Mouse (Mus musculus) forebrain, embryonic 12.5 days (tissue): Measurements from ENCODE around the gene Cdt1. TPM values are rescaled to one million over a fixed set of nuclear protein-coding genes. Genes with fewer than 3 reads are reported as not detected.
A peak's percentile ranks its signal among the peaks of the same experiment; 100 is the strongest.

Source experiments
- ATAC-seq: fragments of 200-750 bp; cut with Nextera tagmentation; 2 replicates; pipeline ENCODE4 v1.8.0; 2017; ENCODE audit warnings: moderate TSS enrichment; ENCODE audit not compliant: low FRiP score
- H3K27ac ChIP-seq: fragments of 300-500 bp; sonication (generic); 2 replicates; pipeline ENCODE4 v1.5.1; 2016; ENCODE audit warnings: mild to moderate bottlenecking
- H3K27me3 ChIP-seq: fragments of 300-500 bp; sonication (generic); 2 replicates; pipeline ENCODE4 v1.6.1; 2016; ENCODE audit warnings: mild to moderate bottlenecking
- H3K36me3 ChIP-seq: fragments of 300-500 bp; sonication (generic); replicated peaks from 2 replicates; pipeline ENCODE4 v1.6.1; 2016; ENCODE audit warnings: mild to moderate bottlenecking
- H3K4me1 ChIP-seq: fragments of 300-500 bp; sonication (generic); 2 replicates; pipeline ENCODE4 v1.6.1; 2016
- H3K4me2 ChIP-seq: fragments of 300-500 bp; sonication (generic); 2 replicates; pipeline ENCODE4 v1.6.1; 2016; ENCODE audit warnings: mild to moderate bottlenecking, moderate library complexity
- H3K4me3 ChIP-seq: fragments of 300-500 bp; sonication (generic); replicated peaks from 2 replicates; pipeline ENCODE4 v1.5.1; 2016; ENCODE audit warnings: mild to moderate bottlenecking
- H3K9ac ChIP-seq: fragments of 300-500 bp; sonication (generic); 2 replicates; pipeline ENCODE4 v1.6.1; 2016; ENCODE audit warnings: mild to moderate bottlenecking
- H3K9me3 ChIP-seq: fragments of 300-500 bp; sonication (generic); 2 replicates; pipeline ENCODE4 v1.6.1; 2016
- WGBS: fragments of 180-500 bp; shearing (Covaris S2); methylation state at CpG from one replicate; pipeline ENCODE4 v1.1.7; 2016; 5-methylcytosine and 5-hydroxymethylcytosine counted together
- polyA plus RNA-seq: library from polyadenylated mRNA; unstranded; fragments of >200 nt; fragmentation: Nextera tagmentation; extraction: Ambion mirVana; gene quantifications from 2 replicates; pipeline ENCODE4 v1.2.1, GENCODE M21; 2016

Gene Cdt1
- polyA plus RNA-seq, 1 experiment from 2014 or later, result 46.0 TPM

GRCm38 (mm10) chr8:122537033-122537432 is 30.8 kb upstream of the Cdt1 start:
- Histone ChIP-seq H3K4me1 (peaks cover 8% of the 10 kb centered on the region; the same call in 1 of the 2 replicates), H3K4me2 (no peak overlapping the region), H3K36me3 (no peaks in the 10 kb centered on the region), H3K27ac (no peak overlapping the region), H3K27me3 (no peaks in the 10 kb centered on the region), H3K4me3 (no peak overlapping the region), H3K9me3 (no peaks in the 10 kb centered on the region), H3K9ac (no peak overlapping the region)
- 70% methylated on average over 6 of the region's 6 CpGs for WGBS
- ATAC-seq, result no peak

GRCm38 (mm10) chr8:122537812-122538211 is 30.0 kb upstream of the Cdt1 start:
- Histone ChIP-seq H3K9me3 (no peaks in the 10 kb centered on the region), H3K36me3 (no peaks in the 10 kb centered on the region), H3K4me2 (no peak overlapping the region), H3K9ac (no peak overlapping the region), H3K27ac (no peak overlapping the region), H3K4me1 (peaks cover 8% of the 10 kb centered on the region; the same call in 1 of the 2 replicates), H3K4me3 (no peak overlapping the region), H3K27me3 (no peaks in the 10 kb centered on the region)
- ATAC-seq, result no peak
- 87% methylated on average over 2 of the region's 2 CpGs for WGBS

- WGBS, result 86% methylated on average over 9 of the region's 9 CpGs
- H3K27ac ChIP-seq, result no peak overlapping the region
Measured at GRCm38 (mm10) chr8:122538310-122539076, 29.3 kb upstream of the Cdt1 start.

GRCm38 (mm10) chr8:122544138-122544537 is 23.7 kb upstream of the Cdt1 start:
- Histone ChIP-seq H3K4me3 (no peak overlapping the region), H3K36me3 (no peaks in the 10 kb centered on the region), H3K27ac (no peak overlapping the region), H3K27me3 (peaks cover 10% of the 10 kb centered on the region), H3K4me1 (peaks cover 3% of the 10 kb centered on the region; the same call in 1 of the 2 replicates), H3K4me2 (no peak overlapping the region), H3K9me3 (no peaks in the 10 kb centered on the region), H3K9ac (no peak overlapping the region)
- 92% methylated on average over 8 of the region's 8 CpGs for WGBS
- no peak for ATAC-seq

More at GRCm38 (mm10) chr8:122538310-122539076, 29.3 kb upstream of the Cdt1 start:
- no peak overlapping the region for H3K4me3 ChIP-seq
- H3K9ac ChIP-seq, result no peak overlapping the region
- no peaks in the 10 kb centered on the region for H3K9me3 ChIP-seq
- no peaks in the 10 kb centered on the region for H3K27me3 ChIP-seq
- H3K4me1 ChIP-seq, result peaks cover 8% of the 10 kb centered on the region; the same call in 1 of the 2 replicates
- ATAC-seq, result no peak
- no peak overlapping the region for H3K4me2 ChIP-seq
- H3K36me3 ChIP-seq, result no peaks in the 10 kb centered on the region

GRCm38 (mm10) chr8:122546066-122546755 is 21.6 kb upstream of the Cdt1 start:
- Histone ChIP-seq H3K9me3 (no peaks in the 10 kb centered on the region), H3K9ac (no peak overlapping the region), H3K4me2 (no peak overlapping the region), H3K27ac (no peak overlapping the region), H3K4me3 (no peak overlapping the region), H3K36me3 (no peaks in the 10 kb centered on the region), H3K27me3 (peaks cover 31% of the 10 kb centered on the region), H3K4me1 (peaks cover 12% of the 10 kb centered on the region)
- ATAC-seq, result no peak
- 86% methylated on average over 6 of the region's 7 CpGs for WGBS

- Histone ChIP-seq H3K9ac (no peak overlapping the region), H3K27ac (no peak overlapping the region), H3K4me2 (0 out of 2 replicates have a peak overlapping the region, but pooled peaks have one; percentile 4), H3K27me3 (peaks cover 38% of the 10 kb centered on the region), H3K36me3 (no peaks in the 10 kb centered on the region), H3K4me1 (peaks cover 14% of the 10 kb centered on the region), H3K9me3 (no peaks in the 10 kb centered on the region), H3K4me3 (no peak overlapping the region)
- WGBS, result 84% methylated on average over 24 of the region's 24 CpGs
- ATAC-seq, result no peak
Measured at GRCm38 (mm10) chr8:122546811-122547453, 20.9 kb upstream of the Cdt1 start.

- WGBS, result 26% methylated on average over 5 of the region's 5 CpGs
- H3K4me2 ChIP-seq, result no peak overlapping the region
- H3K4me3 ChIP-seq, result no peak overlapping the region
- peaks cover 14% of the 10 kb centered on the region for H3K4me1 ChIP-seq
- H3K27me3 ChIP-seq, result peaks cover 41% of the 10 kb centered on the region
- no peak overlapping the region for H3K9ac ChIP-seq
- ATAC-seq, result no peak
- no peak overlapping the region for H3K27ac ChIP-seq
- H3K36me3 ChIP-seq, result no peaks in the 10 kb centered on the region
- no peaks in the 10 kb centered on the region for H3K9me3 ChIP-seq
Measured at GRCm38 (mm10) chr8:122547815-122548214, 20.0 kb upstream of the Cdt1 start.

- H3K4me2 ChIP-seq, result no peak overlapping the region
- H3K9ac ChIP-seq, result no peak overlapping the region
- H3K4me3 ChIP-seq, result no peak overlapping the region
- H3K9me3 ChIP-seq, result no peaks in the 10 kb centered on the region
- peaks cover 14% of the 10 kb centered on the region for H3K4me1 ChIP-seq
- no peaks in the 10 kb centered on the region for H3K36me3 ChIP-seq
- peaks cover 41% of the 10 kb centered on the region for H3K27me3 ChIP-seq
- 81% methylated on average over 13 of the region's 13 CpGs for WGBS
- no peak for ATAC-seq
- no peak overlapping the region for H3K27ac ChIP-seq
Measured at GRCm38 (mm10) chr8:122548331-122548730, 19.5 kb upstream of the Cdt1 start.

GRCm38 (mm10) chr8:122548891-122549439 is 18.9 kb upstream of the Cdt1 start:
- 83% methylated on average over 3 of the region's 3 CpGs for WGBS
- no peak overlapping the region for H3K4me2 ChIP-seq

GRCm38 (mm10) chr8:122550234-122550994 is 17.4 kb upstream of the Cdt1 start:
- ATAC-seq, result peak; percentile 44; the same call in 1 of the 2 replicates
- Histone ChIP-seq H3K4me3 (peak overlapping the region; percentile 46), H3K36me3 (no peaks in the 10 kb centered on the region), H3K27ac (0 out of 2 replicates have a peak overlapping the region, but pooled peaks have one; percentile 13), H3K9ac (peak overlapping the region; percentile 48), H3K27me3 (peaks cover 41% of the 10 kb centered on the region), H3K4me2 (peak overlapping the region; percentile 65), H3K9me3 (no peaks in the 10 kb centered on the region), H3K4me1 (peaks cover 14% of the 10 kb centered on the region)
- WGBS, result 5% methylated on average over 52 of the region's 52 CpGs

More at GRCm38 (mm10) chr8:122548891-122549439, 18.9 kb upstream of the Cdt1 start:
- Histone ChIP-seq H3K27me3 (peaks cover 41% of the 10 kb centered on the region), H3K4me3 (no peak overlapping the region), H3K4me1 (peaks cover 14% of the 10 kb centered on the region), H3K36me3 (no peaks in the 10 kb centered on the region), H3K27ac (no peak overlapping the region), H3K9ac (no peak overlapping the region), H3K9me3 (no peaks in the 10 kb centered on the region)
- ATAC-seq, result no peak

- Histone ChIP-seq H3K27ac (0 out of 2 replicates have a peak overlapping the region, but pooled peaks have one; percentile 13), H3K9ac (peak overlapping the region; percentile 48), H3K9me3 (no peaks in the 10 kb centered on the region), H3K4me2 (peak overlapping the region; percentile 65), H3K4me1 (peaks cover 14% of the 10 kb centered on the region), H3K27me3 (peaks cover 41% of the 10 kb centered on the region), H3K4me3 (peak overlapping the region; percentile 46), H3K36me3 (no peaks in the 10 kb centered on the region)
- under 1% methylated on average over 30 of the region's 43 CpGs for WGBS
- ATAC-seq, result no peak
Measured at GRCm38 (mm10) chr8:122550995-122551264, 16.9 kb upstream of the Cdt1 start.
